Mouse (Mus musculus): Measurements from ENCODE around the gene Fam81a. TPM values are rescaled to one million over a fixed set of nuclear protein-coding genes. Genes with fewer than 3 reads are reported as not detected.

The Fam81a gene
- total RNA-seq, 2 experiments from 2014 or later = 179 to 198 TPM

Other genes starting within 250 kb of the Fam81a start
- gene Bnip2, start 153.1 kb downstream of the Fam81a start, total RNA-seq (2021) = 10 to 100 TPM; 38.1 to 49.2 TPM
- 10 to 100 TPM; 50.3 to 62.8 TPM for gene Gtf2a2, start 130.0 kb downstream of the Fam81a start, total RNA-seq (2021)
- gene Gcnt3, start 104.5 kb downstream of the Fam81a start, total RNA-seq (2021) = not detected
- 10 to 100 TPM; 14.6 to 14.7 TPM for gene Myo1e, start 64.8 kb upstream of the Fam81a start, total RNA-seq (2021)

All from left cerebral cortex, postnatal 36 days (tissue).